Mouse (Mus musculus) c-Kit-positive CD71-positive TER-119-positive erythroid progenitor cells, embryonic 14.5 days (primary cell): ENCODE measurements around the gene Kcnn1.
"Not testable (repeated sequence)": the region's sequence is repeated elsewhere in the genome, so short reads cannot be mapped to it uniquely, and the experiment has no call there.

Experiments
- DNase-seq: peaks from one replicate; pipeline ENCODE4 v3.0.0-alpha.2; 2013; ENCODE audit warnings: low spot score

The Kcnn1 gene

GRCm38 (mm10) chr8:70862824-70863641 lies at the start of gene Kcnn1:
Kcnn1 (minus strand) TSS chr8:70863258.
- DNase-seq: no peak

- no peak for DNase-seq
These were observed 48.5 kb upstream of the Kcnn1 start for GRCm38 (mm10) chr8:70911596-70911995.

GRCm38 (mm10) chr8:70907518-70907917 lies 44.5 kb upstream of the Kcnn1 start:
- DNase-seq: no peak

- DNase-seq: no peak
These were observed 43.0 kb upstream of the Kcnn1 start, which contains the start of gene Map1s for GRCm38 (mm10) chr8:70905831-70906736. Map1s (plus strand) TSS chr8:70905932.

- no peak for DNase-seq
These were observed 42.4 kb upstream of the Kcnn1 start for GRCm38 (mm10) chr8:70905463-70905830.

- DNase-seq: no peak
These were observed 41.5 kb upstream of the Kcnn1 start for GRCm38 (mm10) chr8:70904532-70904931.

- DNase-seq: no peak
These were observed 40.5 kb upstream of the Kcnn1 start for GRCm38 (mm10) chr8:70903582-70903981.

GRCm38 (mm10) chr8:70903112-70903511 lies 40.1 kb upstream of the Kcnn1 start:
- DNase-seq: no peak

- no peak for DNase-seq
These were observed 39.2 kb upstream of the Kcnn1 start for GRCm38 (mm10) chr8:70902211-70902610.

- no peak for DNase-seq
These were observed 37.9 kb upstream of the Kcnn1 start for GRCm38 (mm10) chr8:70900872-70901387.

GRCm38 (mm10) chr8:70899226-70899625 lies 36.2 kb upstream of the Kcnn1 start:
- no peak for DNase-seq

- no peak for DNase-seq
These were observed 35.7 kb upstream of the Kcnn1 start for GRCm38 (mm10) chr8:70898661-70899198.

GRCm38 (mm10) chr8:70897681-70898413 lies 34.8 kb upstream of the Kcnn1 start:
- DNase-seq: peak; percentile 83

- DNase-seq: peak; percentile 98
These were observed 34.1 kb upstream of the Kcnn1 start, which contains the start of gene Rpl18a for GRCm38 (mm10) chr8:70897021-70897680. Rpl18a (minus strand) TSS chr8:70897412.

- DNase-seq: no peak
These were observed 33.4 kb upstream of the Kcnn1 start for GRCm38 (mm10) chr8:70896316-70897020.

GRCm38 (mm10) chr8:70895571-70896259 lies 32.7 kb upstream of the Kcnn1 start:
- not testable (repeated sequence) for DNase-seq

GRCm38 (mm10) chr8:70894771-70895545 lies 31.9 kb upstream of the Kcnn1 start:
- DNase-seq: no peak

- DNase-seq: no peak
These were observed 31.3 kb upstream of the Kcnn1 start for GRCm38 (mm10) chr8:70894385-70894720.
